Mouse (Mus musculus): ENCODE measurements around the gene Dusp21. TPM values are rescaled to one million over a fixed set of nuclear protein-coding genes. Genes with fewer than 3 reads are reported as not detected.

Gene Dusp21
- polyA plus RNA-seq, 1 experiment from 2014 or later = not detected

DNA sequence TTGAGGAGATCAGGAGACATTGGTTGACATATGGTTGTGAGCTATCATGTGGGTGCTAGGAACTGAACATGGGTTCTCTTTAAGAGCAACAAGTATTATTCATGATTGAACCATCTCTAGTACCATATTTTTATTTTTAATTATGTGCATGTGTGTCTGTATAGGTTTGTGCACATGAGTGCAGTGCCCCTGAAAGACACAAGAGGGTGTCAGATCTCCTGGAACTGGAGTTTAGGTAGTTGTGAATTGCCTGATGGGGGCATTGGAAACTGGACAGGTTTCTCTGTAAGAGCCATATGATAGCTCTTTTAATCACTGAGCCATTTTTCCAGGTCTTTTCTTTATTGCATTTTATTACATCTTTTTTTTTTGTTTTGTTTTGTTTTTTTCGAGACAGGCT is 23.3 kb downstream of the Dusp21 start:
- H3K36me3 ChIP-seq (ENCODE audit: control insufficient read depth, insufficient read depth, low read length) = no peaks in the 10 kb centered on the region
- no peak overlapping the region for H3K27ac ChIP-seq (ENCODE audit: low read length)
- no peak overlapping the region for H3K4me3 ChIP-seq (ENCODE audit: low read length)
- H3K9ac ChIP-seq (ENCODE audit: low read length) = no peak overlapping the region
- 87% methylated on average over 1 of the region's 1 CpGs for WGBS
- H3K9me3 ChIP-seq (ENCODE audit: control insufficient read depth, low read length) = no peaks in the 10 kb centered on the region
- no peak overlapping the region for H3K4me2 ChIP-seq (ENCODE audit: low read depth, low read length)
- H3K4me1 ChIP-seq (replicated peaks; ENCODE audit: control insufficient read depth, insufficient read depth, low read length) = no peaks in the 10 kb centered on the region
- ATAC-seq (ENCODE audit: low read depth) = no peak
- no peaks in the 10 kb centered on the region for H3K27me3 ChIP-seq (ENCODE audit: control insufficient read depth, insufficient read depth, low read depth, low read length)

DNA sequence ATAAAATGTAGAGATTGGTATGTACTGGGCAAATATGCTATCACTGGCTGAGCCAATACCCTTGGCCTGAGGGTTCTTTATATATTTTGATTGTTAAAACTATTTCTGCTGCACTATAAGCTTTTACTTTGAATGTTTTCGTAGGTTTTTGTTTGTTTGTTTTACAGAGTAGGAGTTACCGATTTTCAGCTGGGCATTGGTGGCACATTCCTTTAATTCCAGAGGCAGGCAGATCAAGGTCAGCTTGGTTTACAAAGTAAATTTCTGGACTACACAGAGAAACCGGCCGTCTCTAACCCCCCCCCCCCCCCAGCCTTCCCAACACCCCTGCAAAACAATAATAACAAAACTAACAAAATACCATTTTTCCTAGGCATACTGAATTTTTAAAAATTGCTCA is 29.2 kb downstream of the Dusp21 start:
- 11% methylated on average over 4 of the region's 4 CpGs for WGBS
- Histone ChIP-seq H3K4me2 (ENCODE audit: low read depth, low read length) (no peak overlapping the region), H3K9me3 (ENCODE audit: control insufficient read depth, low read length) (no peaks in the 10 kb centered on the region), H3K27ac (ENCODE audit: low read length) (no peak overlapping the region), H3K36me3 (ENCODE audit: control insufficient read depth, insufficient read depth, low read length) (no peaks in the 10 kb centered on the region), H3K27me3 (ENCODE audit: control insufficient read depth, insufficient read depth, low read depth, low read length) (no peaks in the 10 kb centered on the region), H3K9ac (ENCODE audit: low read length) (no peak overlapping the region), H3K4me3 (ENCODE audit: low read length) (no peak overlapping the region), H3K4me1 (replicated peaks; ENCODE audit: control insufficient read depth, insufficient read depth, low read length) (no peaks in the 10 kb centered on the region; the same call in none of the 2 replicates)
- ATAC-seq (ENCODE audit: low read depth) = no peak

DNA sequence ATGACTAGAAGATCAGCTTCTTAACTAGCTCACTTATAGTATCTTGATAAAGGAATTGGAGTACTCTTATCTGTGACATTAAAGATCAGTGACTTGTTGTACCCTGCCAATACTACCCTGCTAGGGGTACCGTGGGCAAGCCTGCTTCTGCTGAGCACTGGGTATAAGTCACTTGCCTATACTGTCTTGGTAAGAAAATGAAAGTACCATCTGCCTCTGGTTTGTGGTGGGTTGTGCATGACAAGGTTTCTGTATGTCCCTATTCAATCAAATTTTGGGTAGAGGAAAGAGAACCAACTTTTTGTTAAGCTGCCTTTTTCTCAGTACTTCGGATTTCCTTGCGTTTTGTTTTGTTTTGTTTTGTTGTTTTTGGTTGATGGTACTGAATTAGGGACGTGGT is 32.1 kb downstream of the Dusp21 start:
- ATAC-seq (ENCODE audit: low read depth) = no peak
- H3K4me3 ChIP-seq (ENCODE audit: low read length) = no peak overlapping the region
- no peaks in the 10 kb centered on the region for H3K36me3 ChIP-seq (ENCODE audit: control insufficient read depth, insufficient read depth, low read length)
- H3K9ac ChIP-seq (ENCODE audit: low read length) = no peak overlapping the region
- no peak overlapping the region for H3K27ac ChIP-seq (ENCODE audit: low read length)
- WGBS = 84% methylated on average over 4 of the region's 4 CpGs
- no peaks in the 10 kb centered on the region; the same call in none of the 2 replicates for H3K4me1 ChIP-seq (replicated peaks; ENCODE audit: control insufficient read depth, insufficient read depth, low read length)
- no peaks in the 10 kb centered on the region for H3K27me3 ChIP-seq (ENCODE audit: control insufficient read depth, insufficient read depth, low read depth, low read length)
- H3K4me2 ChIP-seq (ENCODE audit: low read depth, low read length) = no peak overlapping the region
- H3K9me3 ChIP-seq (ENCODE audit: control insufficient read depth, low read length) = no peaks in the 10 kb centered on the region

- no peak overlapping the region for H3K9ac ChIP-seq (ENCODE audit: low read length)
- no peak overlapping the region for H3K27ac ChIP-seq (ENCODE audit: low read length)
- H3K27me3 ChIP-seq (ENCODE audit: control insufficient read depth, insufficient read depth, low read depth, low read length) = no peaks in the 10 kb centered on the region
- WGBS = 67% methylated on average over 1 of the region's 1 CpGs
- no peak overlapping the region for H3K4me3 ChIP-seq (ENCODE audit: low read length)
- no peak overlapping the region for H3K4me2 ChIP-seq (ENCODE audit: low read depth, low read length)
- no peaks in the 10 kb centered on the region for H3K9me3 ChIP-seq (ENCODE audit: control insufficient read depth, low read length)
- ATAC-seq (ENCODE audit: low read depth) = no peak
- H3K36me3 ChIP-seq (ENCODE audit: control insufficient read depth, insufficient read depth, low read length) = no peaks in the 10 kb centered on the region
- no peaks in the 10 kb centered on the region; the same call in none of the 2 replicates for H3K4me1 ChIP-seq (replicated peaks; ENCODE audit: control insufficient read depth, insufficient read depth, low read length)
Measured at GRCm38 (mm10) chrX:18179492-18179891, 33.8 kb downstream of the Dusp21 start.

- Histone ChIP-seq H3K9ac (ENCODE audit: low read length) (no peak overlapping the region), H3K9me3 (ENCODE audit: control insufficient read depth, low read length) (no peaks in the 10 kb centered on the region), H3K27ac (ENCODE audit: low read length) (no peak overlapping the region), H3K27me3 (ENCODE audit: control insufficient read depth, insufficient read depth, low read depth, low read length) (no peaks in the 10 kb centered on the region), H3K4me1 (replicated peaks; ENCODE audit: control insufficient read depth, insufficient read depth, low read length) (no peaks in the 10 kb centered on the region), H3K4me3 (ENCODE audit: low read length) (no peak overlapping the region), H3K4me2 (ENCODE audit: low read depth, low read length) (no peak overlapping the region), H3K36me3 (ENCODE audit: control insufficient read depth, insufficient read depth, low read length) (no peaks in the 10 kb centered on the region)
- ATAC-seq (ENCODE audit: low read depth) = no peak
Measured at GRCm38 (mm10) chrX:18187203-18187602, 41.5 kb downstream of the Dusp21 start.

GRCm38 (mm10) chrX:18188293-18188692 is 42.6 kb downstream of the Dusp21 start:
- Histone ChIP-seq H3K9me3 (ENCODE audit: control insufficient read depth, low read length) (no peaks in the 10 kb centered on the region), H3K4me3 (ENCODE audit: low read length) (no peak overlapping the region), H3K4me1 (replicated peaks; ENCODE audit: control insufficient read depth, insufficient read depth, low read length) (no peaks in the 10 kb centered on the region), H3K27ac (ENCODE audit: low read length) (no peak overlapping the region), H3K27me3 (ENCODE audit: control insufficient read depth, insufficient read depth, low read depth, low read length) (no peaks in the 10 kb centered on the region), H3K9ac (ENCODE audit: low read length) (no peak overlapping the region), H3K36me3 (ENCODE audit: control insufficient read depth, insufficient read depth, low read length) (no peaks in the 10 kb centered on the region), H3K4me2 (ENCODE audit: low read depth, low read length) (no peak overlapping the region)
- 74% methylated on average over 2 of the region's 2 CpGs for WGBS
- no peak for ATAC-seq (ENCODE audit: low read depth)

Other genes with a start within 250 kb of the Dusp21 start
- gene Kdm6a, start 16.7 kb downstream of the Dusp21 start, polyA plus RNA-seq (2015; fragmentation: Nextera tagmentation; extraction: Ambion mirVana) = 22.7 and 24.8 TPM in 2 replicates

All from lung, embryonic 16.5 days (tissue).